Mouse (Mus musculus): ENCODE measurements around the gene Dis3l2. TPM values are rescaled to one million over a fixed set of nuclear protein-coding genes. Genes with fewer than 3 reads are reported as not detected.

The Dis3l2 gene
- total RNA-seq (2023; ENCODE audit: inconsistent age) = 22.3 to 23.6 TPM (median 22.8 TPM) in 4 replicates

GRCm38 (mm10) chr1:86703300-86703964 lies at the start of gene Dis3l2:
Dis3l2 (plus strand) TSS chr1:86703808.

GRCm38 (mm10) chr1:86670279-86671038 lies 33.1 kb upstream of the Dis3l2 start, which contains the start of gene Nppc:
Nppc (minus strand) TSS chr1:86670571.

GRCm38 (mm10) chr1:87089828-87090227 lies 386.2 kb downstream of the Dis3l2 start, which contains the start of gene Alppl2:
Alppl2 (minus strand) TSS chr1:87089928.

Other genes with a start within 250 kb of the Dis3l2 start
- 1,773 to 1,963 TPM (median 1,863 TPM) in 4 replicates for gene Ptma, start 177.1 kb upstream of the Dis3l2 start, total RNA-seq (2023; ENCODE audit: inconsistent age)
- gene Pde6d, start 121.2 kb upstream of the Dis3l2 start, total RNA-seq (2023; ENCODE audit: inconsistent age) = 17.6 to 25.3 TPM (median 23.5 TPM) in 4 replicates
- 11.5 to 14.7 TPM (median 14.4 TPM) in 4 replicates for gene Cops7b, start 120.9 kb upstream of the Dis3l2 start, total RNA-seq (2023; ENCODE audit: inconsistent age)
- not detected in 4 replicates for gene Nppc, start 33.2 kb upstream of the Dis3l2 start, total RNA-seq (2023; ENCODE audit: inconsistent age)